Mouse (Mus musculus) B cell, adult 2 months (primary cell): ENCODE results near the gene Hck.

Experiments
- DNase-seq, 2 experiments: peaks; one replicate each; pipeline ENCODE4 v3.0.0; 2022

Gene Hck

GRCm38 (mm10) chr2:153107046-153107766 is 1.1 kb upstream of the Hck start:
- DNase-seq, result peak in 1 of 2 experiments; percentile 0

- DNase-seq, result peak; percentile 6 to 10
Measured at GRCm38 (mm10) chr2:153107802-153108201, 466 bp upstream of the Hck start.

GRCm38 (mm10) chr2:153109596-153109995 is 1.3 kb downstream of the Hck start:
- DNase-seq, result peak; percentile 1

- DNase-seq, result peak in 1 of 2 experiments; percentile 0
Measured at GRCm38 (mm10) chr2:153111298-153111697, 3.0 kb downstream of the Hck start.

GRCm38 (mm10) chr2:153115679-153116081 is 7.4 kb downstream of the Hck start:
- peak in 1 of 2 experiments; percentile 17 for DNase-seq

- peak; percentile 50 to 55 for DNase-seq
Measured at GRCm38 (mm10) chr2:153117051-153117486, 8.8 kb downstream of the Hck start.

- no peak for DNase-seq
Measured at GRCm38 (mm10) chr2:153119488-153119887, 11.2 kb downstream of the Hck start.

- peak; percentile 61 to 64 for DNase-seq
Measured at GRCm38 (mm10) chr2:153120126-153120525, 11.9 kb downstream of the Hck start.

- peak; percentile 62 to 69 for DNase-seq
Measured at GRCm38 (mm10) chr2:153121821-153122615, 13.8 kb downstream of the Hck start.

- DNase-seq, result peak in 1 of 2 experiments; percentile 25
Measured at GRCm38 (mm10) chr2:153122701-153123100, 14.4 kb downstream of the Hck start.

GRCm38 (mm10) chr2:153125875-153126274 is 17.6 kb downstream of the Hck start:
- peak; percentile 42 to 43 for DNase-seq

GRCm38 (mm10) chr2:153131019-153131418 is 22.8 kb downstream of the Hck start:
- DNase-seq, result peak; percentile 64 to 65

GRCm38 (mm10) chr2:153134237-153134636 is 26.0 kb downstream of the Hck start:
- DNase-seq, result no peak

- DNase-seq, result no peak
Measured at GRCm38 (mm10) chr2:153136211-153136610, 27.9 kb downstream of the Hck start.

- DNase-seq, result no peak
Measured at GRCm38 (mm10) chr2:153139158-153139557, 30.9 kb downstream of the Hck start.

- DNase-seq, result peak in 1 of 2 experiments; percentile 11
Measured at GRCm38 (mm10) chr2:153139996-153140613, 31.8 kb downstream of the Hck start.

GRCm38 (mm10) chr2:153142620-153143199 is 34.4 kb downstream of the Hck start:
- DNase-seq, result peak; percentile 72 to 73

GRCm38 (mm10) chr2:153145346-153145745 is 37.1 kb downstream of the Hck start:
- DNase-seq, result no peak

- no peak for DNase-seq
Measured at GRCm38 (mm10) chr2:153147236-153147635, 39.0 kb downstream of the Hck start.

GRCm38 (mm10) chr2:153147715-153148114 is 39.4 kb downstream of the Hck start:
- peak; percentile 76 to 80 for DNase-seq

GRCm38 (mm10) chr2:153149742-153150141 is 41.5 kb downstream of the Hck start:
- DNase-seq, result no peak

- no peak for DNase-seq
Measured at GRCm38 (mm10) chr2:153151026-153151425, 42.8 kb downstream of the Hck start.
